Mouse (Mus musculus) testis, adult 10 weeks (tissue): Measurements from ENCODE around the gene Olfr1198. TPM values are rescaled to one million over a fixed set of nuclear protein-coding genes. Genes with fewer than 3 reads are reported as not detected.

ENCODE experiments used
- polyA plus RNA-seq: library from polyadenylated mRNA; stranded (reverse); fragments of 350-450 nt; fragmentation: Illumina TruSeq; extraction: RNeasy Lipid Tissue Mini Kit (QIAGEN cat#74804); gene quantifications from one replicate; pipeline ENCODE4 v1.2.3, GENCODE M21; 2014; ENCODE audit warnings: low read depth, low replicate concordance

The Olfr1198 gene
- not detected for polyA plus RNA-seq

DNA sequence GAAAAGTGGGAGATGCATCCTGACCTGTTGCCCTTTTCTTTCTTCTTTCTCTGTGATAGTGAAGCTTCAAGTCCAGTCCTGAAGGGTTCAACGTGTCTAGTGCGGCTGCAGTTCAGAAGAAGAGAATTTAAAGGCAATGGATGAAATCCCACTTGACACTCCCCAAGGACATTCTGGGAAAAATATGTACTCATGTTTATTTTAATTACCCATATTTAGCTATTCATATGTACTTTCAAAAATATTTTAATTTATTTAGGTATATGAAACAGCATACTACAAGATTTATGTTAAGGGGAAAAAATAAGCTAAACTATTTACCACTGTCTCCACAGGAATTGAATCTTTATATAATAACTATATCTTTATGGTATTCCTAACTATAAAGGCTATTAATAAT, at the start of gene Olfr1198:
Gene Olfr1198 (minus strand): TSS at position 101 of the 400 bp plus-strand sequence.

DNA sequence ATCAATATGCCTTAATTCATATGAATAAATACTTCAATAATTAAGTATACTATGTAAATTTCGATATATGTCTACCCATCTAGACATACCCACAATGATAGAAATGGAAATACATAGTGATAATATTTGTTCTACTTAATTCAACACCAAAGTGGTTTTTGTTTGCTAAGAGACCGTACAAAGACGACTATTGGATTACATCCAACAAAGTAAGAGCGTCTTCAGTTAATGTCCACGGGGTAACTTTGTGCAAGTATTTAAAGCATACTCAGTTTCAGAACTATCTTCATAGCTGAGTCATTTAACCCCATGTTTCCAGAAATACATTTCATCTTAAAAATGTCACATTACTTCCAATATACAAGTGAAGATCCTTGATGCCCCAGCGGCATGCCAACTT, 41.6 kb upstream of the Olfr1198 start, which contains the start of gene Olfr1201:
Gene Olfr1201 (plus strand): TSS at position 301 of the 400 bp plus-strand sequence.

DNA sequence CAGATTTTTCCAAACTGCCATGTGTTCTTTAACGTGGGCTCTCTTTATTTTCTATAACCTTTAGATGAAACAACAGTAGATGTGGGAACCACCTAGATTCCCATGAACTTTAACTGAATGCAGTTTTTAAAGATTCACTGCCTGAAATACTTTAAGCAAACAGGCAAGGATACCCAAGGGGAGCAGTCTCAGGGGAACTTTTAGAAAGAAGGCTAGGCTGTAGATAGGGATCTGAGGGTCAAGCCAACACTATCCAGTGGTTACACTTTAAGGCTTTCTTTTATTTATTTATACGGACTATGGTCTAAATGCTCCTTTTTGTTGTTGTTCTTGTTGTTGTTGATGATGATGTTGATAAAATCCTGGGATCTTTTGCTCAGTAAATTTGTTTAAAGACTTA, 19.2 kb upstream of the Olfr1198 start, which contains the start of gene Olfr1200:
Gene Olfr1200 (minus strand): TSS at position 101 of the 400 bp plus-strand sequence.

DNA sequence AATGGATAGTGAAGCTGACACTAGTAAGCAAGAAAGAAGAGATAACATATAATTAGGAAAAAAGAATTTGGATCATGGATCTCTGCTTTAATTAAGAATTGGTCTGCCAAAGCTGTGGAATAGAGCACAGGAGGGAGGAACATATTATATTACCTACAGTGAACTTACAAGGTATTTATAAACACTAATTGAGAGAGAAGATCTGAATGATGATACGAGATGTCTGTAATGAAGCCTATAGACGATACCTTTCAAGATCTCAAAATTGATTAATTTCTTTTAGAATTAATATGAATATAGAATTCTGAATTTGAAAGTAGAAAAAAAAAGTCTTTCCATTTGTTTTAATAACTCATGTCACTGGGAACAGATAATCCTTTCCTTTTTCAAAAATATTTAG, 9.2 kb upstream of the Olfr1198 start, which contains the start of gene Olfr1199:
Gene Olfr1199 (minus strand): TSS at position 101 of the 400 bp plus-strand sequence.

DNA sequence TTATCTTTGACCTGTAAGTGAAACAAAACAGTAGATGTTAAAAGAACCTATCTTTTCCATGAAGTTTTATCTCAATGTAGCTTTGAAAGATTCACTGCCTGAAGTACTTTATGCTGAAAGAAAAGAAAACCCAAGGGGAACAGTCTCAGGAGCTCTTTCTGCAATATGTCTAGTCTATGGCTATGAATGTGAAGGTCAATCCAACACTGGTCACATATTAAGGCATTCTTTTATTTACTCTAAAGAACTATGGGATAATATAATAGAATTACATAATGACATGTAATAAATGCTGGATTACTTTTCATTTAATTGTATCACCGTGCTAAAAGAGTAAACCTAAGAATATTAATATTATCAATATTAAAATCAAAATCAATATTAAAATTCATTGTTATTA, 18.9 kb downstream of the Olfr1198 start, which contains the start of gene Olfr1197:
Gene Olfr1197 (minus strand): TSS at position 101 of the 400 bp plus-strand sequence.

DNA sequence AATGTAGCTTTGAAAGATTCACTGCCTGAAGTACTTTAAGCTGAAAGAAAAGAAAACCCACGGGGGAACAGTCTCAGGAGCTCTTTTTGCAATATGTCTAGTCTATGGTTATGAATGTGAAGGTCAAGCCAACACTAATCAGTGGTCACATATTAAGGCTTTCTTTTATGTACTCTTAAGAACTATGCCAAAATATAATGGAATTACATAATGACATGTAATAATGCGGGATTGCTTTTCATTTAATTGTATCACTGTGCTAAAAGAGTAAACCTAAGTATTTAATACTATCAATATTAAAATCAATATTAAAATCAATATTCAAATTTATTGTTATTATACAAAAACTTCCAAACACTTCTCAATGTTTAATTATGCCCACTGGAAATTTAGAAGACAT, 46.7 kb downstream of the Olfr1198 start, which contains the start of gene Olfr1196:
Gene Olfr1196 (minus strand): TSS at position 101 of the 400 bp plus-strand sequence.

Other genes with a start within 250 kb of the Olfr1198 start
- gene Olfr1186, start 232.8 kb downstream of the Olfr1198 start, polyA plus RNA-seq, result not detected
- gene Olfr1188, start 194.4 kb downstream of the Olfr1198 start, polyA plus RNA-seq, result not detected
- not detected for gene Olfr1189, start 164.9 kb downstream of the Olfr1198 start, polyA plus RNA-seq
- gene Olfr1191-ps1, start 110.8 kb downstream of the Olfr1198 start, polyA plus RNA-seq, result 0.07 TPM
- 0.20 TPM for gene Olfr1192-ps1, start 102.9 kb downstream of the Olfr1198 start, polyA plus RNA-seq
- 0.24 TPM for gene Olfr1193, start 75.7 kb downstream of the Olfr1198 start, polyA plus RNA-seq
- not detected for gene Olfr1195, start 62.2 kb downstream of the Olfr1198 start, polyA plus RNA-seq
- gene Olfr1196, start 46.8 kb downstream of the Olfr1198 start, polyA plus RNA-seq, result not detected
- gene Olfr1197, start 19.0 kb downstream of the Olfr1198 start, polyA plus RNA-seq, result not detected
- gene Olfr1199, start 9.1 kb upstream of the Olfr1198 start, polyA plus RNA-seq, result not detected
- not detected for gene Olfr1200, start 19.1 kb upstream of the Olfr1198 start, polyA plus RNA-seq
- gene Olfr1201, start 41.7 kb upstream of the Olfr1198 start, polyA plus RNA-seq, result not detected
- not detected for gene Olfr1202, start 63.1 kb upstream of the Olfr1198 start, polyA plus RNA-seq
- not detected for gene Olfr1205, start 78.4 kb upstream of the Olfr1198 start, polyA plus RNA-seq
- not detected for gene Olfr1204, start 97.9 kb upstream of the Olfr1198 start, polyA plus RNA-seq
- gene Olfr1206, start 111.9 kb upstream of the Olfr1198 start, polyA plus RNA-seq, result not detected
- gene Olfr1208, start 150.9 kb upstream of the Olfr1198 start, polyA plus RNA-seq, result not detected
- not detected for gene Olfr1209, start 163.8 kb upstream of the Olfr1198 start, polyA plus RNA-seq
- gene Olfr1211, start 186.7 kb upstream of the Olfr1198 start, polyA plus RNA-seq, result not detected
- not detected for gene Olfr1212, start 202.6 kb upstream of the Olfr1198 start, polyA plus RNA-seq
- gene Gm13762, start 228.9 kb upstream of the Olfr1198 start, polyA plus RNA-seq, result not detected
- not detected for gene Olfr1214, start 241.3 kb upstream of the Olfr1198 start, polyA plus RNA-seq